Mouse (Mus musculus): ENCODE data around the gene Pabpc4. TPM values are rescaled to one million over a fixed set of nuclear protein-coding genes. Genes with fewer than 3 reads are reported as not detected.

Pabpc4 gene
- total RNA-seq, 2 experiments from 2014 or later = 40.3 to 47.0 TPM

GRCm38 (mm10) chr4:123342091-123342641 is 80.0 kb downstream of the Pabpc4 start:
- DNase-seq (ENCODE audit: low spot score in 2 of 2) = no peak

GRCm38 (mm10) chr4:123342642-123343470 is 80.7 kb downstream of the Pabpc4 start, which contains the start of gene Bmp8a:
TSS of gene Bmp8a (minus strand) at chr4:123343252.
- DNase-seq (ENCODE audit: low spot score in 2 of 2) = no peak

- DNase-seq (ENCODE audit: low spot score in 2 of 2) = no peak
Measured at GRCm38 (mm10) chr4:123343471-123343789, 81.3 kb downstream of the Pabpc4 start.

Other genes starting within 250 kb of the Pabpc4 start
- 10 to 100 TPM; 19.5 to 20.2 TPM for gene Trit1, start 245.8 kb upstream of the Pabpc4 start, total RNA-seq (2021)
- gene Bmp8b, start 157.2 kb upstream of the Pabpc4 start, total RNA-seq (2021) = not detected
- not detected for gene Oxct2b, start 146.1 kb upstream of the Pabpc4 start, total RNA-seq (2021)
- gene Ppie, start 122.4 kb upstream of the Pabpc4 start, total RNA-seq (2021) = 10 to 100 TPM; 21.6 to 22.0 TPM
- gene Hpcal4, start 79.1 kb upstream of the Pabpc4 start, total RNA-seq (2021) = 100 to 1,000 TPM; 476 to 553 TPM
- gene Nt5c1a, start 60.8 kb upstream of the Pabpc4 start, total RNA-seq (2021) = 10 to 100 TPM; 15.9 to 16.1 TPM
- gene Heyl, start 28.8 kb upstream of the Pabpc4 start, total RNA-seq (2021) = 1 to 10 TPM; 1.7 to 2.7 TPM
- gene Oxct2a, start 61.3 kb downstream of the Pabpc4 start, total RNA-seq (2021) = not detected
- gene Bmp8a, start 80.9 kb downstream of the Pabpc4 start, total RNA-seq (2021) = not detected